Comparison of ENCODE assay signal across 8 mouse cellular contexts in the genomic region with DNA sequence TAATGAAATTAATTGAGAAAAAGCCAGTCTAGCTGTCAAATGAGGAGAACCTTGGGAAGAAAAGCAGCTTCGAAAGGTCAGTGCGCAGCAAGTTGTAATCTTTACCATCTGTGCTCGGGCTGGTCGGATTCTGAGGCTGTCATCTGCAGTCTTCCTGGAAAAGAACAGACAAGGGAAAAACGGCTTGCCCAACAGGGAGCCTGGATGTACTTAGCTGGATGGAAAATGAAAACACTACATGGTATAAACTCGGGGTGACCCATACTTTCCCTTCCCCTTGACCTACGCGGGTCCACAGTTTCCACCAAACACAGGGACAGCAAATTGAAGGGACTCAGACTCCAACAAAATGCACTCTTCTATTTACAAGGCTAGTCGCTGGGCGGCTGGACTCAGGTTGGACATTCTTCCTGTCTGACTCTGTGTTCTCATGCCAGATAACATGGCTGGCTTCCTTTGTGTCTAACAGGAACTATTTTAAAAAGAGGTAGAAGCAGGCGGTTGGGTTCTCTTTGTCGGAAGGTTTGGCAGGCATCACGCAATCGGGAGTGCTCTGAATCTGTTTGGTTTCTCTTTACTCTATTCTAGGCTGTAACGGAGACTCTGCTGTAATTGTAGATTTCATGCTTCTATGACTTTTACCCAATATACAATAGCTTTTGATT.
A peak's percentile ranks its signal among the peaks of the same experiment; 100 is the strongest.
DNase-seq lines count a peak whose midpoint lies in the region; ATAC-seq and TF ChIP-seq lines count a peak whose summit lies in the region.

No protein-coding gene starts in this region.

- WGBS in midbrain, postnatal 0 days: 74% methylated on average over 15 of the region's 15 CpGs

- no peaks in the 10 kb centered on the region for H3K27me3 ChIP-seq in midbrain, postnatal 0 days (ENCODE audit: insufficient read depth, low read length)

- no peaks in the 10 kb centered on the region for H3K36me3 ChIP-seq in midbrain, postnatal 0 days (ENCODE audit: insufficient read depth, low read length)

- peak; percentile 13 for DNase-seq in gastrocnemius, adult 2 months
- DNase-seq in gastrocnemius, adult 18-20 months (ENCODE audit: low spot score): no peak
- DNase-seq in Muller cell, postnatal 12 days (ENCODE audit: inconsistent ontology term): peak; percentile 23
- peak; percentile 25 for DNase-seq in embryo, embryonic 9.5 days (ENCODE audit: extremely low spot score)
- peak; percentile 17 to 52 for DNase-seq in layer of hippocampus, adult 18-20 months (ENCODE audit: low spot score in 2 of 2)
- peak; percentile 20 for DNase-seq in right cerebral cortex, postnatal 25 days
- DNase-seq in midbrain, postnatal 0 days (ENCODE audit: low spot score): no peak
- DNase-seq in lung, postnatal 14 days: no peak

- no peak overlapping the region for H3K9ac ChIP-seq in midbrain, postnatal 0 days (replicated peaks; ENCODE audit: low read length, poor library complexity, severe bottlenecking)

- no peak for ATAC-seq in midbrain, postnatal 0 days (ENCODE audit: low FRiP score)

- H3K27ac ChIP-seq in gastrocnemius, adult 2 months: no peak overlapping the region
- no peak overlapping the region for H3K27ac ChIP-seq in midbrain, postnatal 0 days (ENCODE audit: low read depth, low read length)

- H3K4me1 ChIP-seq in midbrain, postnatal 0 days (ENCODE audit: insufficient read depth, low read length): no peaks in the 10 kb centered on the region

- no peak overlapping the region for H3K4me2 ChIP-seq in midbrain, postnatal 0 days (ENCODE audit: low read depth, low read length, poor library complexity, severe bottlenecking)

- intact Hi-C loops in gastrocnemius, adult 2 months (cut with DNase I): no loop called here

- no peaks in the 10 kb centered on the region for H3K9me3 ChIP-seq in midbrain, postnatal 0 days (ENCODE audit: low read length)

- TF ChIP-seq CTCF in gastrocnemius, adult 2 months (IDR thresholded peaks at IDR 0.05): no peak
- TF ChIP-seq CTCF in midbrain, postnatal 0 days (IDR thresholded peaks at IDR 0.05): no peak

- H3K4me3 ChIP-seq in gastrocnemius, adult 2 months: peak overlapping the region; percentile 64
- H3K4me3 ChIP-seq in midbrain, postnatal 0 days (ENCODE audit: low read depth, low read length): no peak overlapping the region

Comparison
In these comparisons a context has a peak if more than half of its experiments do, and no peak if none do; other contexts are left out.
1. DNase-seq: peak in gastrocnemius, adult 2 months (single experiment), Muller cell, postnatal 12 days (single experiment), embryo, embryonic 9.5 days (single experiment), layer of hippocampus, adult 18-20 months (2 of 2) and right cerebral cortex, postnatal 25 days (single experiment); none in gastrocnemius, adult 18-20 months (single experiment), midbrain, postnatal 0 days (single experiment) and lung, postnatal 14 days (single experiment).